Mouse (Mus musculus): ENCODE data around the gene Thada. TPM values are rescaled to one million over a fixed set of nuclear protein-coding genes. Genes with fewer than 3 reads are reported as not detected.

Thada gene
- polyA plus RNA-seq, 1 experiment from 2014 or later = 10.8 TPM

DNA sequence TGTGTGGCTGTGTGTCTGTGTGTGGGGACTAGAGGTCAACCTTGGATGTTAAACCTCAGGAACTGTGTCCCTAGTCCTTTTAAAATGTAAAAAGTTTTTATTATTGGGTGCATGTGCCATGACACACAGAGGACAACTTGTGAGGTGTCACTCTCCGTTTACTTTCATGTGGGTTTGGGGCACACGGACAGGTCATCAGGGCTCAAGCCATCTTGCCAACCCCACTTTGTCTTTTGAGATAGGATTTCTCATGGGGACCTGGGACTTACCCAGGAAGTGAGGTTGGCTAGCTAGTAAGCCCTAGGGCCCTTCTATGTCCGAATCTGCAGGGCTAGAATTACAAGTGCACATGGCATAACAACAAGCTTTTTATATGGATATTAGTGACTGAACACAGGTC lies 130.9 kb downstream of the Thada start:
- WGBS = 83% methylated on average over 3 of the region's 3 CpGs
- H3K4me2 ChIP-seq (ENCODE audit: low read length) = no peak overlapping the region

DNA sequence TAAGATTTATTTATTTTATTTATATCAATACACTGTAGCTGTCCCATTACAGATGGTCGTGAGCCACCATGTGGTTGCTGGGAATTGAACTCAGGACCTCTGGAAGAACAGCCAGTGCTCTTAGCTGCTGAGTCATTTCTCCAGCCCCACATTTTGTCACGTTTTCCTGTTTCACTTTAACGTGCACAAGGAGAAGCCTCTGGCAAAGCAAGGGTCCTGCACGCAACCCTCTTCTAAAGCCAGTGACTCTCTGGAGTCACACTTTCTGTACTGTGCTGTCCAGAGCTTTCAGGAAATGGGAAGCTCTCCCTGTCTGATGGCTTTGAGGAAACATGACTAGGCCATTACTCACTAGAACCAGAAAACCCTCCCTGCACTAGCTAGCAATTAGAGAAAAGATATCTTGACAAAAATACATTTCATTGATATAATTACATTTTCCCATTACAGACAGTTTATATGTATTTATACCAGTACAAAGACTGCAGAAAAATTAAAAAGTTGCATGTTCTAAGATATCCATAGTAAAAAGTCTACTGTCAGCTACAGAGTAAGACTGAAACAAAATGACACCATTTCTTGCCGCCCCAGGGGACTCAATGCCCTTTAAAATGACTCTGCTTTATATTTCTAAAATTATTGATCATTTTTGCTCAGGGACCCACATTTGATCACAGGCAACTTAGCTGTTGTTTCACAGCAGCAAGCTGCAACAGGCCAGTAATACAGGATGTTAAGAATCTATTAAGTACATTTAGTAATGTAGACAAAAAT lies 131.6 kb downstream of the Thada start:
- H3K27me3 ChIP-seq (replicated peaks; ENCODE audit: control insufficient read depth, insufficient read depth, low read length) = no peaks in the 10 kb centered on the region
- H3K4me1 ChIP-seq (replicated peaks; ENCODE audit: control insufficient read depth, insufficient read depth, low read length) = no peaks in the 10 kb centered on the region
- 72% methylated on average over 5 of the region's 5 CpGs for WGBS
- no peak overlapping the region for H3K9ac ChIP-seq (ENCODE audit: low read length)
- no peak overlapping the region for H3K27ac ChIP-seq (ENCODE audit: low read depth)
- H3K9me3 ChIP-seq (ENCODE audit: control insufficient read depth, low read length) = no peaks in the 10 kb centered on the region
- no peak overlapping the region for H3K4me3 ChIP-seq (ENCODE audit: low read depth, low read length)
- ATAC-seq (replicated peaks; ENCODE audit: low FRiP score, low TSS enrichment, low read depth) (no peak), DNase-seq (ENCODE audit: low spot score) (no peak)
- H3K4me2 ChIP-seq (ENCODE audit: low read length) = no peak overlapping the region
- H3K36me3 ChIP-seq (ENCODE audit: control insufficient read depth, insufficient read depth, low read length) = peaks cover 35% of the 10 kb centered on the region

More for the DNA sequence above, 130.9 kb downstream of the Thada start:
- Histone ChIP-seq H3K27ac (ENCODE audit: low read depth) (no peak overlapping the region), H3K4me1 (replicated peaks; ENCODE audit: control insufficient read depth, insufficient read depth, low read length) (no peaks in the 10 kb centered on the region), H3K4me3 (ENCODE audit: low read depth, low read length) (no peak overlapping the region), H3K36me3 (ENCODE audit: control insufficient read depth, insufficient read depth, low read length) (peaks cover 35% of the 10 kb centered on the region), H3K9me3 (ENCODE audit: control insufficient read depth, low read length) (no peaks in the 10 kb centered on the region), H3K27me3 (replicated peaks; ENCODE audit: control insufficient read depth, insufficient read depth, low read length) (no peaks in the 10 kb centered on the region), H3K9ac (ENCODE audit: low read length) (no peak overlapping the region)
- ATAC-seq (replicated peaks; ENCODE audit: low FRiP score, low TSS enrichment, low read depth) = no peak
- no peak for DNase-seq (ENCODE audit: low spot score)

DNA sequence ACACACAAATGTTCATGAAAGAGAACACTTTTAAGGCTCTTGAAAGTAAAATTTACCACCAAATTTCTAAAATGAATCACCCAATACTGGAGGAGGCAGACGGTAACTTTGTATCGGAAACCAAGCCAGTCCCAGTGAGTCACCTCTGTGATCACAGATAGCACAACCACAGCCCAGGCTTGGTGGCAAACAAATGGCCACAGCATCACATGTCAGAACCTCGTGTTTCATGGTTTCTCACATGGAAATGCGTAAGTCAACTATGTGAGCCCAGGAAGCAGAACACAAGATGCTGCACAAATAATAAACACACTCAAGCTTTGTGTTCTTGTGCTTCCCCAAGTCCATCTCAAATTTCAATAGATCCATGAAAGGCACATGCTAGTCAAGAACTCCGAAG lies 133.1 kb downstream of the Thada start:
- no peak for ATAC-seq (replicated peaks; ENCODE audit: low FRiP score, low TSS enrichment, low read depth)
- WGBS = 87% methylated on average over 5 of the region's 5 CpGs

DNA sequence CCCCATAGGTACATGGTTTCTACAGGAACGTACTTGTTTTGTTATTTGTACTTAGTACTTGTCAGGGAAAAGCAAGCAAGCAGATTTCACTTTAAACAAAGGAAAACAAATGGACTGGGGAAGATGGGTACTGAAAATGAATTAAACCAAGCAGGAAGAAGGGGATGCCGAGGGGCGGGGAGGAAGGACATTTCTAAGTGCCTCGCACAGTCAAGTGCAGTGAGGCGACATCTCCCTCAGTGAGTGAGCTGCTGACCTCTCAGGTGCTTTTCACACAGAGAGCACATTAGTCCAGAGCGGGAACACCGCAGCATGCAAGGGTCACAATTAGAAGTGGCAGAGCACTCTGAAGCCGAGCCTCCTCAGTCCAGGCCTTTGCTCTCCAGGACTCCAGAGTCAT lies 135.0 kb downstream of the Thada start:
- Histone ChIP-seq H3K4me3 (ENCODE audit: low read depth, low read length) (no peak overlapping the region), H3K9me3 (ENCODE audit: control insufficient read depth, low read length) (no peaks in the 10 kb centered on the region), H3K27me3 (replicated peaks; ENCODE audit: control insufficient read depth, insufficient read depth, low read length) (no peaks in the 10 kb centered on the region), H3K9ac (ENCODE audit: low read length) (no peak overlapping the region), H3K36me3 (ENCODE audit: control insufficient read depth, insufficient read depth, low read length) (peaks cover 29% of the 10 kb centered on the region), H3K4me2 (ENCODE audit: low read length) (no peak overlapping the region), H3K4me1 (replicated peaks; ENCODE audit: control insufficient read depth, insufficient read depth, low read length) (no peaks in the 10 kb centered on the region), H3K27ac (ENCODE audit: low read depth) (no peak overlapping the region)
- DNase-seq (ENCODE audit: low spot score) (no peak), ATAC-seq (replicated peaks; ENCODE audit: low FRiP score, low TSS enrichment, low read depth) (no peak)
- WGBS = 77% methylated on average over 8 of the region's 8 CpGs

More for the DNA sequence above, 133.1 kb downstream of the Thada start:
- Histone ChIP-seq H3K4me2 (ENCODE audit: low read length) (no peak overlapping the region), H3K4me1 (replicated peaks; ENCODE audit: control insufficient read depth, insufficient read depth, low read length) (no peaks in the 10 kb centered on the region), H3K36me3 (ENCODE audit: control insufficient read depth, insufficient read depth, low read length) (peaks cover 35% of the 10 kb centered on the region), H3K4me3 (ENCODE audit: low read depth, low read length) (no peak overlapping the region), H3K9ac (ENCODE audit: low read length) (no peak overlapping the region), H3K9me3 (ENCODE audit: control insufficient read depth, low read length) (no peaks in the 10 kb centered on the region), H3K27ac (ENCODE audit: low read depth) (no peak overlapping the region), H3K27me3 (replicated peaks; ENCODE audit: control insufficient read depth, insufficient read depth, low read length) (no peaks in the 10 kb centered on the region)
- no peak for DNase-seq (ENCODE audit: low spot score)

DNA sequence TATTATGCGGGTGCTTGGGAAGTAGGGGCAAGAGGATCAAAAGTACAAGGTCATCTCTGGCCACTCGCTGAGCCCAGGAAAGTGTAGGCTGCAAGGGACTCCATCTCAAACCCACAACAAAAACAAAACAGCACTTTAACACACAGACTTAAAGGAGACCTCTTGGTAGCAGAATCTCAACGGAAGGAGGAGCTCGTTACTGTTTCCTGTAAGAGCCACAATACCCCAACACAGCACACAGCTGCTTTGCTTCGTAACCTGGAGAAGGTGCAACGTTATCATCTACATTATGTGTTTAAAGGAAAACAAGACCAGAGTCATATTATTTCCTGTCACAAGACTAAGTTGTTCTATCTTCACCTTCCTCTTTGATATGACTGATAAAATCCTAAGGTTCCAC lies 135.5 kb downstream of the Thada start:
- no peak overlapping the region for H3K4me2 ChIP-seq (ENCODE audit: low read length)
- no peaks in the 10 kb centered on the region for H3K4me1 ChIP-seq (replicated peaks; ENCODE audit: control insufficient read depth, insufficient read depth, low read length)
- H3K9me3 ChIP-seq (ENCODE audit: control insufficient read depth, low read length) = no peaks in the 10 kb centered on the region
- no peaks in the 10 kb centered on the region for H3K27me3 ChIP-seq (replicated peaks; ENCODE audit: control insufficient read depth, insufficient read depth, low read length)
- DNase-seq (ENCODE audit: low spot score) (no peak), ATAC-seq (replicated peaks; ENCODE audit: low FRiP score, low TSS enrichment, low read depth) (no peak)
- H3K27ac ChIP-seq (ENCODE audit: low read depth) = no peak overlapping the region
- H3K36me3 ChIP-seq (ENCODE audit: control insufficient read depth, insufficient read depth, low read length) = peaks cover 25% of the 10 kb centered on the region
- H3K4me3 ChIP-seq (ENCODE audit: low read depth, low read length) = no peak overlapping the region
- 86% methylated on average over 6 of the region's 6 CpGs for WGBS
- H3K9ac ChIP-seq (ENCODE audit: low read length) = no peak overlapping the region

DNA sequence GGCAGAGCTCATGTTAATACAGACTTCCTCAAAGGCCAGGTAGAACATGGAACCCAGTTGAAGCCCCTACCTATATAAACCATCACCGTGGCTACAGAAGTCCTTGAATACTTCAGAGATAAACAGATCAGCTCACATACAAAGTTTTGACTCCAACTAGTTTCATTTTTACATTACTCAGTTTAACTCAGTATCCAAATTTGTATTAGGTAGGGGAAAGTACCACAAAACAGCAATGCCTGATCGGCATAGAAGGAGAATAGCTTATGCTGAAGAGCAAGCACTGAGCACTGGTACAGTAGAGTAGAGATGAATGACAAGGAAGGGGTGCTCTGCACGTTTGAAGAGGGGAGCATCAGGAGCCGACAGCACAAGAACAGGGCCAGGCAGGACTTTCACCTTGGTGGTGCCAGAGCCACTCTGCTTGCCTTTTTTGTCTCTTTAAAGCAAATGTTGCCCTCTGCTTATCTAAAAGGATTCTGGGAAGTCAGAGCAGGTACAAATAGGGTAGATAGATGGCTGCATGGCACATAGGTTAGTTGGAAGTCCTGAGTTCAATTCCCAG lies 136.0 kb downstream of the Thada start:
- no peak overlapping the region for H3K4me2 ChIP-seq (ENCODE audit: low read length)
- H3K9ac ChIP-seq (ENCODE audit: low read length) = no peak overlapping the region
- H3K27ac ChIP-seq (ENCODE audit: low read depth) = no peak overlapping the region
- peaks cover 21% of the 10 kb centered on the region for H3K36me3 ChIP-seq (ENCODE audit: control insufficient read depth, insufficient read depth, low read length)
- H3K4me3 ChIP-seq (ENCODE audit: low read depth, low read length) = no peak overlapping the region
- no peaks in the 10 kb centered on the region for H3K9me3 ChIP-seq (ENCODE audit: control insufficient read depth, low read length)
- DNase-seq (ENCODE audit: low spot score) (no peak), ATAC-seq (replicated peaks; ENCODE audit: low FRiP score, low TSS enrichment, low read depth) (no peak)
- H3K4me1 ChIP-seq (replicated peaks; ENCODE audit: control insufficient read depth, insufficient read depth, low read length) = no peaks in the 10 kb centered on the region
- WGBS = 75% methylated on average over 4 of the region's 4 CpGs
- no peaks in the 10 kb centered on the region for H3K27me3 ChIP-seq (replicated peaks; ENCODE audit: control insufficient read depth, insufficient read depth, low read length)

DNA sequence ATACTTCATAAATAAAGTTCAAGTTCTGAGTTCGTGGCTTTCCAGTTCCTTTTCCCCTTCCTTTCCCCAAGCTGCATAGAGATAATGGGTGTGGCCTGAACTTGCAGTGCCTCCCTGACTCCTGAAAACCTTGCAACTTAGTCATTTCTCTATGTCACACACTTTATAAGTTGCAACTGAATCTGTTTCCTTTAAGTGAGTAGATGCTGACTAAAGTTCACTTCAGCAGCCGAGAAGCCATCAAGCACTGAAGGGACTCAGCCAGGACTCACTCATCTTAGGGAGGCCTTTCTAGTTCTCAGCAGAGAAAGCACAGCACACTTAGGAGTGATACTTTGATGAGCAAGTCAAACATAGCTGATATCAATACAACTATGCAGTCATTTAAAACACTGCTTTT lies 137.5 kb downstream of the Thada start:
- ATAC-seq (replicated peaks; ENCODE audit: low FRiP score, low TSS enrichment, low read depth) = no peak
- DNase-seq (ENCODE audit: low spot score) = no peak
- Histone ChIP-seq H3K4me2 (ENCODE audit: low read length) (no peak overlapping the region), H3K27ac (ENCODE audit: low read depth) (no peak overlapping the region), H3K9me3 (ENCODE audit: control insufficient read depth, low read length) (no peaks in the 10 kb centered on the region), H3K9ac (ENCODE audit: low read length) (no peak overlapping the region), H3K4me3 (ENCODE audit: low read depth, low read length) (no peak overlapping the region), H3K4me1 (replicated peaks; ENCODE audit: control insufficient read depth, insufficient read depth, low read length) (no peaks in the 10 kb centered on the region), H3K36me3 (ENCODE audit: control insufficient read depth, insufficient read depth, low read length) (peaks cover 17% of the 10 kb centered on the region; the same call in 1 of the 2 replicates), H3K27me3 (replicated peaks; ENCODE audit: control insufficient read depth, insufficient read depth, low read length) (no peaks in the 10 kb centered on the region)
- 63% methylated on average over 2 of the region's 2 CpGs for WGBS

DNA sequence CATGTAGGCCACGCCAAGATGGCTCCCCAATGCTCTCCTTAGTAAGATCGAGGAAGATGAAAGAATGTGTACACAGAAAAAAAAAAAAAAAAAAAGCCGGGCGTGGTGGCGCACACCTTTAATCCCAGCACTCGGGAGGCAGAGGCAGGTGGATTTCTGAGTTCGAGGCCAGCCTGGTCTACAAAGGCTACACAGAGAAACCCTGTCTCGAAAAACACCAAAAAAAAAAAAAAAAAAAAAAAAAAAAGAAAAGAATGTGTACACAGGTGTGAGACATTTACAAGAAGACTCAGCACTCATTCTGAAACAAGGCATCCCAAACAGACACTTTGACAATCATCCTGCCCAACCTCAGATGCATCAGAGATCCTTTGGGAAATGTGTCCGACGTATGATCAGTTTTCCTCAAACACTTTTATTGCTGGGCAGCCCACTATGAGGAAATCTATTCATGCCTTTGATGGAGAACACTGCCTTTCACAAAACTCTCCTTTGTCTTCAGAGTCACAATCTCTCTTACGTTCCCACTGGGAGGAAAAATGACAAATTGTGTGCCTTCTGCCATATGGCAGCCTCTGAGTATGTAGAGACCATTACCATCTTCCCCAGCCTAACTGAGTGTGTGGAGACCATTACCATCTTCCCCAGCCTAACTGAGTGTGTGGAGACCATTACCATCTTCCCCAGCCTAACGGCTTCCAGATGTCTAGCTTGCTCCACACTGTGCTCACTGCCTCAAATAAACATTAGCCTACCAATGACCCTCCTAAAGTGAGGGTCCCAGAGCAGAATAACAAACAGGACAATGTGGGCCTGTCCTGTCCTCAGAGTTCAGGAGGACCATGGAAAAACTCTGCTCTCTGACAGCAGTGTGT lies 138.7 kb downstream of the Thada start:
- Histone ChIP-seq H3K36me3 (ENCODE audit: control insufficient read depth, insufficient read depth, low read length) (peaks cover 10% of the 10 kb centered on the region; the same call in 1 of the 2 replicates), H3K4me1 (replicated peaks; ENCODE audit: control insufficient read depth, insufficient read depth, low read length) (no peaks in the 10 kb centered on the region), H3K4me3 (ENCODE audit: low read depth, low read length) (no peak overlapping the region), H3K27me3 (replicated peaks; ENCODE audit: control insufficient read depth, insufficient read depth, low read length) (no peaks in the 10 kb centered on the region), H3K27ac (ENCODE audit: low read depth) (no peak overlapping the region), H3K9me3 (ENCODE audit: control insufficient read depth, low read length) (no peaks in the 10 kb centered on the region), H3K9ac (ENCODE audit: low read length) (no peak overlapping the region), H3K4me2 (ENCODE audit: low read length) (no peak overlapping the region)
- no peak for ATAC-seq (replicated peaks; ENCODE audit: low FRiP score, low TSS enrichment, low read depth)
- 78% methylated on average over 9 of the region's 12 CpGs for WGBS
- DNase-seq (ENCODE audit: low spot score) = no peak

All from intestine, embryonic 14.5 days (tissue).